Mouse (Mus musculus) WW6 (cell line): Measurements from ENCODE around the gene Car14.
"Not testable (repeated sequence)": the region's sequence is repeated elsewhere in the genome, so short reads cannot be mapped to it uniquely, and the experiment has no call there.

ENCODE experiments used
- DNase-seq: peaks from one replicate; pipeline ENCODE4 v3.0.0-alpha.2; 2013; ENCODE audit warnings: low read depth, low spot score

The Car14 gene

DNA sequence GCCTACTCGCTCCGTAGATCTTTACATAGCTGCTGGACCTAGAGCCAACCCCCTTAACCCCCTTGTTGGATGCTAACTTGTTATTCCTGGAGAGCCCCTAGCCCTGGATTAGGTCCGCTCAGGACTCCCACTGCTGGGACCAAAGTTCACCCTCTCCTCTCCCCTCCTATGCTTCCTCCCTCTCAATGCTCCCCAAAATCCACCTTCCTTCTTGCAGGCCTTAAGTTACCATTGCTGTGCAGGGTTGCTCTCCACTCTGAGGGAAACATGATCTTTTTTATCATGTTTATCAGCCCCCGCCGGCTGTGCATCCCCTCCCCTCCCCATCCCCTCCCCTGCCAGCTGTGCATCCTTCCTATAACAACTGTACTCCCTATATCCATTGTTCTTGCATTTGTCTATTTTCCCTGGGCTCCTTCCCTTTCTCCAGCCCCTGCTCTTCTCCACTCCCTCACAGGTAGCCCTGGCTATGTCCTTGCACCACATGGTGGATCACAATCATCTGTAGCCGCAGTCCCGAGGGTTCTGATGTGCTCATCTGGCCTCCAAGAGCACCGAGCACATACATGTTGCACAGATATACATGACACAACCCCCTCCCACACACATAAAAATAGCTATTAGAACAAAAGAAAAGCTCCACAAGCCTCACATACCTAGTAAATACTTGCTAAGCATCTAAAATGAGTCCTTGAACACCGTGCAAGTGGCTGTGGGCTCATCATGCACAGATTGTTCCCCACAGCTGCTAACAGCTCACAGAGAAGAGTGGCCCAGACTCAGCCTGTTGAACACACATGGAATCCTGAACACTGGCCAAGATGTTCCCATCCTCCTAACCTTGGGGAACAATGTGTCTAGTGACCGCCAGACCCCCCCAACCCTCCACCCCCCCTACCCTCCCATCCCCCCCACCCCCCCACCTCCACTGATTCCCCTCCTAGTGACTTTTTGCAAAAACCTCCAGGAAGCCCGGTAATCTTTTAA, 12.1 kb downstream of the Car14 start:
- no peak for DNase-seq

DNA sequence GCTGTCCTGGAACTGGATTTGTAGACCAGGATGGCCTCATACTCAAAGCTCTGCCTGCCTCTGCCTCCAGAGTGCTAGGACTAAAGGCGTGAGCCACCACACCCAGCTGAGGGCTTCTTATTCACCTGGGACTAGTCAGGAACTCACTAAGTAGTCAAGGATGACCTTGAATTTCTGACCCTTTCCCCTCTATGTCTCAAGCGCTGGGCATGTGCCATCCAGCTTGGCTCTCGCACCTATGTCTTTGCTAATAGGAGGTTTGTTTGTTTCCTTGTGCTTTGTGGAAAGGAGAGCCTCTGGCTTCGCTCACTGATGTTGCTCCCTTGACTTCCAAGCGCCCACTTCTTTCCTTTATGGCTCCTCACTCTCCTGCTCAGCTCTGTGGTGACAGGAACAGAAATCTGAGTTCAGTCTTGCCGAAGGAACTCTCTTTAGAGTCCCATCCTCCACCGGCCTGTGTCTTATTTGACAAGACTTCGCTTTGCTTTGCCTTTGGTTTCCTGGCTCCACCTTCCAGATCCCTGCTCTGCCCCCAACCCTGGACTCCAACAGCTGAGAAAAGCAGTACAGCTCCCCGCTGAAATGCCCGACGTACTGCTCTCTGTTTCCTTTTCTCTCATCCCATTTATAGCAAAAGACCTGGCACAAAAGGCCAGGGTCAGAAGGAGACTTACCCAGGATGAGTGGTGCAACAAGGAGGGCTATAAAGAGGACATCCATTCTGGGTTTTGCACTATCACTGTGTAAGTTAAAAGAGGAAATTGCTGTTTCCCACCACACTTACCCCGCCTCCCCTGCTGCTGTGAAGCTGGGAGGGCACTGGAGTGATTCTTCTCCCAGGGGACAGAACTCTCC, 13.1 kb downstream of the Car14 start, which contains the start of gene BC028528:
Gene BC028528 (minus strand): TSS at position 795 of the 855 bp plus-strand sequence.
- no peak for DNase-seq

DNA sequence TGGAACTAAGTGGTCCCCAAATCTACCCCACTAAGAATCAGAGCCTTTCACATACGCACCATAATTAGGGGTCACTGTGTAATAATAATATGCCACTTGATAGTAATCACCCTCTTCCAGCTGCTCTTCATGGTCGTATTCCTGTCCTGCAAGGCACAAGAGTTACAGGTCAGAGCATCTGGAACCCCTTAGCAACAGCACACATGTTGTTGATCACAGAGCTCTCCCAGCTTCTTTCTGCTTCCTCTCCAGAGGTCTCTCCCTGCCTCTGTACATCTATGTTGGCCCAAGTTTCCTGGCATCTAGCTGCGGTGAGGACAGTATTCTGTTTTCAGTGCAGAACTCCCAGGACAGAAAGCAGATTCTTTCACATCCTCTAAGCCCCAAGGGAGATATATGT, 14.8 kb downstream of the Car14 start:
- DNase-seq: no peak

DNA sequence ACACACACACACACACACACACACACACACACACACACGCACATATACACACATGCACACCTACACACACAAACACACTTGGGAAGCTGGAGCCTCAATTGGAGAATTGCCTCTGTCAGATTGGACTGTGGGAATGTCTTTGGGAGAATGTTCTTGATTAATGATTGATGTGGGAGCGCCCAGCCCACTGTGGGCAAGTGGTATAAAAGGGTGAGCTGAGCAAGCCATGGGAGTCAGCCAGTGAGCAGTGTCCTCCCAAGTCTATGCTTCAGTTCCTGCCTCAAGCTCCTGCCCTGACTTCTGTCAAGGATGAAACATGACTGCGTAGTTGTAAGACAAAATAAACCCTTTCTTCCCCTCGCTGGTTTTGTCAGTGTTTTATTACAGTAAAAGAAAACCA, 16.9 kb downstream of the Car14 start:
- DNase-seq: no peak

DNA sequence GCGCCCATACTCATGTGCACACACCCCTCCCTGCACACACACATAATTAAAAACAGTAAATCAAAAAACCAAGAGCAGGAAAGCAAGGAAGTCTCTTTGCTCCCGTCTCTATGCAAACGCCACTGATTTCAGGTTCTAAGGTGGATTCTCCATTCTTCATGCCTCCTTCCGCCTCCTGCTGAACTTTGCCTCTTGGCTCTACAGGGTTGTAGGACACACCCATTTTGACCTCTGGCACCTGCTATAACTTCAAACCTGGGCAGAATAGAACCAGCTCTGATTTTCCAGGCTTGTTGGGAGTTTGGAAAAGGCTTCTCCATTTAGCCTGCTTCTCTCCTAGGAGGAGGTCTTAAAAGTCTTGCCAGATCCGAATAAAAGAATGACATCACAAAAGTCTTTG, 20.1 kb downstream of the Car14 start:
- no peak for DNase-seq

DNA sequence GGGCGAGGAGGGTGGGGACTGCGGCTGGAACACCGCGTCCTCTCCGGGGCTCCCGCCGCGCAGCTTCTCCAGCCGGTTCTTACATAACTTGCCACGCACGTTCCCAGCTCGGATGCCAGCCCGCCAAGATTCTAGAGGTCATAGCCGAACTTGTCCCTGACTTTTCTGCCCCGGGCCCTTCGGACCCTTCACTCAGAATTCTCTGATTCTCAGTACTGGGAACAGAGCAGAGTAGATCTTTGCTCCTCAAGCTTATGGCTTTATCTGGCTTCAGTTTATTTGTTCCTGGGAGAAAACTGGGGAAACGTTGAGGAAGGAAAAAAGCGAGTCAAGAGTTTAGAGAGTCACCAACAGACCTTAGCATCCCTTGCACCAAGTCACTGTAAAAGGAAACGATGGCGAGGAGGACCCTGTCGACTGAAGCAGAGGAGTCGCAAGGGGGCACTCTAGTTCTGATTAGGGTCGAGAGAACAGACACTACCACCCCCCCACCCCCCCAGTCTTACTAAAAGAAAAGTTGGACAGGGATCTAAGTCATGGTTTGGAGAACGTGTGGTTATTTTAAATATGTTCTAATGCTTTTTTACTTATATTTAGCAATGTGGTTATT, 21.6 kb downstream of the Car14 start:
- no peak for DNase-seq

DNA sequence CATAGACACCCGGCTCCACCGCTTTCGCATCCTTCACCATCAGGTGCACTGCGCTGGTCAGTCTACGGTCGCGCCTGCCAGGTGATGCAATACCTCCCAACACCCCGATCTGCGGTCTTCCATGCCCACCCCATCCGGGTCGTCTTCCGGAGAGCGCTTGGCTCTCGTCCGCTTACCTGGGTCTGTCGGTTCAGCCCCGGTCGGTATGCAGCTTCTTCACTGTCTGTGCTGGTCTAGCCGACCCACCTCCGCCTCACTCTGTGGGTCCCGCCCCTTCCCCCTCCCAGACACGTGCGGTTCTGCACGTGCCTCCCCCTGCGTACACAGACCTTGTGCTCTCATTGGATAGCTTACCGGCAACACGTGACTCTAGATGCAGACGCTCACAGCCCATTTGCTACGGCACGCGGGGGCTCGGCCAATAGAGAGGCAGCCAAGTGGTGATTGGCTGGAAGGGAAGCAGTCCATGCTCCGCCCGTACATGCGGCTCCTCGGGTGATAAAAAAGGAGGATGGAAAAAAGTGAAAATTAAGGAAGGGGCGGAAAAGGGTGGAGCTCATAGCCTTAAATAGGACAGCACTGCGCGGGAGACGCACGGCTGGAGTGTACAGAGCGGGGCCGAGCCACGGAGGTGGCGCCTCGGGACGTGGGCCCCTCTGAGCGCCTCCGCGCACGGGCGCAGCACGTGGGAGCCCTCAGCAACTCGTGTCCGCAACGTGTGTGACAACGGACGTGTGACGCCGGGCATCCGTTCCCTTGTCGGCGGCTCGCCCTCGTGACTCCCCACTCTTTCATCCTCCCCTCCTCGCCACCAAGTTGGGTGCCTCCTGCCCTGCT, 22.3 kb downstream of the Car14 start, which contains the start of gene Ciart:
Gene Ciart (minus strand): TSS at position 273 of the 837 bp plus-strand sequence.
- DNase-seq: peak; percentile 86

DNA sequence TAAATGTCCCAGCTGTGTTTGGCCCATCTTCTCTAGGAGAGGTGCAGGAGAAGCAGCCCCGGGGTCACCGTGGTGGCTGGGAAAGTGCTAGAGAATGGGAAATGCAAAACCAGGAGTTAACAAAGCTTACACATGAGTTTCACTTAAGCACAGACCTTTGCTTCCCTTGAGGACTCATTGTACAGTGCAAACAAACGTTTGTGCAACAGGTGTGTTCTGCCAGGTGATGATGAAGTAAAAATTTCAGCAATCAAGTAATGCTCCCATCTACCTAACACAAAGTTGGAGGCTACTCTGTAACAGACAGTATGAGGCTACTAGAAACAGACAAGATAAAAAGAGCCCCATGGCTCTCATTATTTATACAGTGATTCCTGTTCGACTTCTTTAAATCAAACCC, 25.4 kb downstream of the Car14 start:
- no peak for DNase-seq

DNA sequence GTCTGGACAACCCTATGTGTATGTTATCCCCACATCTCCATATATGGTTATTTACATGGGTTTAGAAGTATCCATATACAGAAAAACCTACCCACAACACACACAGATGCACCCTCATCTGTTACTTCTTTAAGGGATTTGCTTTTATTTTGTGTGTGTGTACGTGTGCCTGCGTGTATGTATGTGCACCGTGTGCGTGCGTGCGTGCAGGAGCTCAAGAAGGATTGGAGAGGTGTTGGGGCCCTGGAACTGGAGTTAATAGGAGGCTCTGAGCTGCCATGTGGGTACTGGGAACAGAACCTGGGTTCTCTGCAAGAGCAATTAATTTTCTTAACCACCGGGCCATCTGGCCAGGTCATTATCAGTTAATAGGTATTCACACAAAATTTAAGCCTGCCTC, 32.4 kb downstream of the Car14 start:
- no peak for DNase-seq

DNA sequence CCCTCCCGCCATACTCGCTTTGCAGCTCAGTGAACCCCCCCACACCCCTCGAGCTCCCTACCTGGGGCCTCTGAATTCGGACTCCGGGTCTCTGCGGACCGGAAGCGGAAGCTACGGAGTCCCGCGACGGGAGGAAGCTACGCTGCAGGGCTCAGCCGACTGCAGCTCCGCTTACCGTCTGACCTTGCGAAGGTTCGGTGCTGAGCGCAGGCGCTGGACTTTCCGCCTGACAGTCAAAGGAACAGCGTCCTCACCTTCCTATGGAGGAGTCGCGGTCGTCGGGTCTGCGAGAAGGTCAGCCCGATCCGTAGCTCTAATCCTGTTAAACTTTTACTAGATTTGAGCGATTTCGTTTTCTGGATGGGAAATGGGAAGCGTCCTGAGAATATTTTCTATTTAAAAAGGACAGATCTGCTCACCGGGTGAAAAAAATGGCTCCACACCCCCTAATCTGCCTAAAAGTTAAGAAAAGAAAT, 33.1 kb downstream of the Car14 start, which contains the start of gene Mrps21:
Gene Mrps21 (minus strand): TSS at position 128 of the 476 bp plus-strand sequence.
- DNase-seq: peak; percentile 67

DNA sequence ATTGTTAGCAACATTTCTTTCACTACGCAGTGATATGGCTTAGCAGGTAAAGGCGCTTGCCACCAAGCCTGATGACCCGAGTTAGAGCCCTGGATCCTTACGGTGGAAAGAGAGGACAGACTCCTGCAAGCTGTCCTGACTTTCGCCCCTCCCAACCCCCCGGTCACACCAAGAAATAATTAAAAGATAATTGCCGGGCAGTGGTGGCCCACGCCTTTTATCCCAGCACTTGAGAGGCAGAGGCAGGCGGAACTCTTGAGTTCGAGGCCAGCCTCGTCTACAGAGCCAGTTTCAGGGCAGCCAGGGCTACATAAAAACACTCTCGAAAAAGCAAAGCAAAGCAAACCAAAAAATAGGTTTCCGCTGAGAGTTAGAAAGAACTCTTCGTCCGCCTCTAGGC, 33.5 kb downstream of the Car14 start:
- DNase-seq: no peak

DNA sequence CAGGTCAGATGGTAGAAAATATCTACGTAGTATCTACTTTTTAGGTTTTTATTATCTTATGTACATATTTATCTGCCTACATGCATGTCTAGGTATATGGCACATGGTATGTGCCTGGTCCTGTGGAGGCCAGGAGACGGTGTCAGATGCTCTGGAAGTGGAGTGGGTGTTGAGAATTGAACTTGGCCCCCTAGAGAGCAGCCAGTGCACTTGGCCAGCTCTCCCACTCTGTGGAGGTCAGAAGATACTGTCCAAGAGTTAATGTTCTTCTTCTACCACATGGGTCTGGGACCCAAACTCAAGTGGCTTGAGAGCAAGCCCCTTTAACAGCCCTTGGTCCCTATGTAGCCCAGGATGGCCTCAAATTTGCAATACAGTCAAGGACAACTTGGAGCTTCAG, 37.1 kb downstream of the Car14 start:
- no peak for DNase-seq

DNA sequence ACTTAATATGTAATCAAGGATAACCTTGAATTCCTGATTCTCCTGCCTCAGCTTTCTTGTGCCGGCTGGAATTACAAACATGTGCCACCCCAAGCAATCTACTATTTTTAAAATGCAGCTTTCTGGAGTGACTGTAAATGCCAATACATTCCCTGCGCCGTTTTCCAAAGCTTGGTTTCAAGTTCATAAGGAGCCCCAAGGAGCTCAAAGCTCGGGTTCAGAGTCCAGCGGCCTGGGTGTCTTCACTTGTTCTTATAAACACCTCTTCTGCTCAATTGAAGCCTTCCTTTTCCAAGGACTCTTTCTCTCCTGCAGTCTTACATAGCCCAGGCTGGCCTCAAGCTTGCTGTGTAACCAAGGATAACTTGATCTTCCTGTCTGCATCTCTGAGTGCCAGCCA, 38.4 kb downstream of the Car14 start:
- DNase-seq: no peak

DNA sequence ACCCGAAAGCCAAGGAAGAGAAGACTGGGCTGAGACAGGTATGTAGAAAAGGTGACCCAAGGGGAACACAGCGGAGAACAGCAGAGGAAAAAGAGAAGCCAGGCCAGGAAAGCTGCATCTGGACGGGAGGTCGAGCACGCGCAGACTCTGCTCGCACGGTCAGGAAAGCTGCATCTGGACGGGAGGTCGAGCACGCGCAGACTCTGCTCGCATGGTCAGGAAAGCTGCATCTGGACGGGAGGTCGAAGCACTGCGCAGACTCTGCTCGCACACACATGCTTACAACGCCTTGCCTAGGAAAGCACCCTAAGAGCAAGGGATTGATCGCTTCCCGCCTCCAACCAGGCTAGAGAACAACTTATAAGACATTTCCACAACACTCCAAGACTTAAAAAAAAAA, 38.9 kb downstream of the Car14 start:
- no peak for DNase-seq

DNA sequence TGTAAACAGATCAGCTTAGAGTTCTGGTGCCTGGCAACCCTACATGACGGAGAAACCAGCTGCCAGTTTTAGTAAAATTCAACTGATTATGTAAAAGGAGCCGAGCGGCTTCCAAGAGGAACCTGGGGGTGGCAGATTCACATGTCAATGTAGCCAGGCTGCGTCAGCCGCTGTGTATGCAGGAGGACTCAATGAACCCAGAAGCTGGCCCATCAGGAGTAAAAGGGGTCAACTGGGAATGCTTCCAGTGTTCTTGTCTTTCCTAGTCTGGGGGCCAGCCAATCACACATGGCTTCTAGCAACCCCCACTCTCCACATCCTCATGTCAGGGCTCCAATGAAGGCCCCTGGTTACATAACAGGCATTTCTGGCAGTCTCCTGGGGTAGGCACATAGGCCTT, 39.4 kb downstream of the Car14 start:
- no peak for DNase-seq

DNA sequence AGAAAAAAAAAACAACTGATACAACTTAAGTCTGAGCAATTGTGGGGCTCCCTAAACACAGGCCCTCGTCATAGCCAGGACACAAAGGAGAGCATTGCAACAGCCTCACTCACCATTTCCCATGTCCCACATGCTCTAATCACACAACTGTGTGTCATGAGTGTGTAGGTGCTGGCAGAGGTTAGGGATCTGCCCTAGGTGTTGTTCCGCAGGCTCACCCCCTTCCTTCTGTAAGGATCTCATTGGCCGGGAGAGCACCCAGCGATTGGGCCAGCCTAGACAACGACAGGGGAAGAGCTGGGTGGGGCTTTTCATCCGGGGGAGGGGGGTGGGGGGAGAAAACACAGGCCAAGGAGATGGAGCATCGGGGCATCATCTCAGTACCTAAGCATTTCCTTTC, 40.9 kb downstream of the Car14 start:
- no peak for DNase-seq

DNA sequence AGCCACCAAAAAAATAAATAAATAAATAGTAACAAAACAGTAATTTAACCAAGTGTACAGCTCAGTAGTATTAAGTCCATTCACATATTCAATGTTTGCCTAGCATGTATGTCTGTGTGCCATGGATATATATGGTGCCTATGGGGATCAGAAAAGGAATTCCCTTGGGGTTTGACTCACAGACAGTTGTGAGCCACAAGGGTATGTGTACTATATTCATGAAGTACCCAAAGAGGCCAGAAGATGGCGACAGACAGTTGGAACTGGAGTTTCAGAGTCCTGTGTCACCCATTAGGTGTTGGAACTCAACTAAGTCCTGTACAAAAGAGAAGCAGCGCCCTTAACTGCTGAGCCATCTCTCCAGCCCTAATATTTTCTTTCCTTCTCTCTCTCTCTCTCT, 42.7 kb downstream of the Car14 start:
- peak; percentile 77 for DNase-seq

DNA sequence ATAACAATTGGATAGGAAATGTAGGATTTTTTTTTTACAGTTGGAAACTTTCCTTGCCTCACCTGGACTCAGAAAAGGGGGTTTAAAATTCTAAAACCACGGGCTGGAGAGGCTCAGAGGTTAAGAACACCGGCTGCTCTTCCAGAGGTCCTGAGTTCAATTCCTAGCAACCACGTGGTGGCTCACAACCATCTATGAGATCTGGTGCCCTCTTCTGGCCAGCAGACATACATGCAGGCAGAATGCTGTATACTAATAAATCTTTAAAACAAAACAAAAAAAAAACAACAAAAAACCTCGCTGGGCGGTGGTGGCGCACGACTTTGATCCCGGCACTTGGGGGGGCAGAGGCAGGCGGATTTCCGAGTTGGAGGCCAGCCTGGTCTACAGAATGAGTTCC, 43.3 kb downstream of the Car14 start:
- DNase-seq: no peak

DNA sequence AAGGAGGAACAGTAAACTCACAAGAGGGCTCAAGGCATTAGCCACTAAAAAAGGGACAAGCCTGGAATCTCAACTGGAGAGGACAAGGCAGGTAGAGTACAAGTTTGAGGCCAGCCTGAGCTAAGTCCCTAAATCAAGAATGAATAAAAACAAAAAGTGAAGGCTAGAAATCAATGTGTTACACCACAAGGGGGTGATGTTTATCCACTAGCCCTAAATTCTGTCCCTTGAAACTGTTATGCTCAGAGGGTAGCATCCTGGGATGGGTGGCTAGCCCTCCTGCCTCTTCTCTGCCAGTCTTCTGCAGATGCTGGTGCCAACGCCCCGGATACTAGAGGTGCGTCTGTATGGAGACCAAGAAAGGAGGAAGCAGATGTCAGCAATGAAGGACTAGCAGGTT, 44.2 kb downstream of the Car14 start:
- no peak for DNase-seq

DNA sequence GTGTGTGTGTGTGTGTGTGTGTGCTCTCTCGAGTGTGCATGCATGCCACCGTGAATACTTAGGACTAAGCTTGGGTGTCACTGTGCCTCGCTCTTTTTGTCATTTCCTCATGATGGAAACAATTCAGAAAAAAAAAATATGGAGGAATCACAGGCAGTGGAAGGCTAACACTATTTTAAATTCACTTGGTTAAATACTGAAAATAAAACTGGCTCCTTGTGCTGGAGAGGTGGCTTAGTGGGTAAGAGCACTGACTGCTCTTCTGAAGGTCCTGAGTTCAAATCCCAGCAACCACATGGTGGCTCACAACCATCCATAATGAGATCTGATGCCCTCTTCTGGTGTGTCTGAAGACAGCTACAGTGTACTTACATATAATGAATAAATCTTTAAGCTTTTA, 46.2 kb downstream of the Car14 start:
- DNase-seq: not testable (repeated sequence)

DNA sequence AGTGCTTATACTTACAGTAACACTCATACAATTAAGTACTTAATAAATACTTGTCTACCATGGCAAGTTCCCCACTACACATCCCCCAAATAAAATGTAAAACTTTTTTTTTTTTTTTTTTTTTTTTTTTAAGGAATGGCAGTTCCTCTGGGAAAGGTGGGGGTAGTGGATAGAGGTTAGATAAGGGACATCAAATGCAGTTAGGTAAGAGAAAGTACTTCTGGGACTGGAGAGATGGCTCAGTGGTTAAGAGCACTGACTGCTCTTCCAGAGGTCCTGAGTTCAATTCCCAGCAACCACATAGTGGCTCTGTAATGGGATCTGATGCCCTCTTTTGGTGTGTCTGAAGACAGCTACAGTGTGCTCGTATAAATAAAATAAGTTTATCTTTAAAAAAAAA, 47.4 kb downstream of the Car14 start:
- DNase-seq: not testable (repeated sequence)
